Mouse (Mus musculus): ENCODE measurements around the gene Tjap1. TPM values are rescaled to one million over a fixed set of nuclear protein-coding genes. Genes with fewer than 3 reads are reported as not detected.

Tjap1 gene
- polyA plus RNA-seq, 1 experiment, result 42.7 TPM

- H3K4me3 ChIP-seq (replicated peaks), result no peak overlapping the region
- peaks cover under 1% of the 10 kb centered on the region; the same call in 1 of the 2 replicates for H3K9me3 ChIP-seq
- H3K4me1 ChIP-seq, result peaks cover 29% of the 10 kb centered on the region
- peaks cover 13% of the 10 kb centered on the region for H3K27me3 ChIP-seq (replicated peaks)
- peaks cover 18% of the 10 kb centered on the region for H3K36me3 ChIP-seq (replicated peaks; ENCODE audit: low read length)
- no peak for TF ChIP-seq GATA1 (IDR thresholded peaks at IDR 0.05; ENCODE audit: borderline replicate concordance, low read length)
- TF ChIP-seq FLI1 (IDR thresholded peaks at IDR 0.05; ENCODE audit: low read length), result no peak
These were observed 1.8 kb upstream of the Tjap1 start for GRCm38 (mm10) chr17:46284653-46285052.

GRCm38 (mm10) chr17:46283911-46284310 lies 1.1 kb upstream of the Tjap1 start:
- Histone ChIP-seq H3K4me3 (replicated peaks) (no peak overlapping the region), H3K27me3 (replicated peaks) (peaks cover 10% of the 10 kb centered on the region)
- TF ChIP-seq FLI1 (IDR thresholded peaks at IDR 0.05; ENCODE audit: low read length) (no peak), GATA1 (IDR thresholded peaks at IDR 0.05; ENCODE audit: borderline replicate concordance, low read length) (no peak)

DNA sequence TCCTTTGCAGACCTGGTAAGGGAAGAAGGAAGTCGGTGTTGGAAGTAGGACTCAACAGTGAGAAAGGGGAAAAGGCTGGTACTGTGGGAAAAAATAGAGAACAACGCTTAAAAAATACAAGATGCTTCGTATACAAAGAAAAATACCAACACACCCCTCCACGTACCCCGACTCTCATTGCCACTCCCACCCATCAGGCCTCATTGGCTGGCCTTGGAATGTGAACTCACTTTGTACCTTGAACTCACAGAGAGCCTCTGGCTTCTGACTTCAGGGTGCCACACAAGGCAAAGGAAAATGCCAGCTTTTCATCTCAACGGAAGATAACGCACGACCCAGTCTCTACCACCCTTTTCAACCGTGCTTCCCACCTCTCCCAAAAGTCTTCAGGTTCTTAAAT lies 314 bp upstream of the Tjap1 start:
- Histone ChIP-seq H3K36me3 (replicated peaks; ENCODE audit: low read length) (peaks cover 32% of the 10 kb centered on the region), H3K4me1 (peaks cover 40% of the 10 kb centered on the region), H3K4me3 (replicated peaks) (peak overlapping the region; percentile 96), H3K9me3 (no peaks in the 10 kb centered on the region), H3K27me3 (replicated peaks) (peaks cover 10% of the 10 kb centered on the region)
- TF ChIP-seq GATA1 (IDR thresholded peaks at IDR 0.05; ENCODE audit: borderline replicate concordance, low read length) (no peak), FLI1 (IDR thresholded peaks at IDR 0.05; ENCODE audit: low read length) (no peak)

More at GRCm38 (mm10) chr17:46283911-46284310, 1.1 kb upstream of the Tjap1 start:
- Histone ChIP-seq H3K4me1 (peaks cover 33% of the 10 kb centered on the region), H3K9me3 (no peaks in the 10 kb centered on the region), H3K36me3 (replicated peaks; ENCODE audit: low read length) (peaks cover 25% of the 10 kb centered on the region)

GRCm38 (mm10) chr17:46278011-46278765 lies 4.6 kb downstream of the Tjap1 start:
- Histone ChIP-seq H3K36me3 (replicated peaks; ENCODE audit: low read length) (peaks cover 72% of the 10 kb centered on the region), H3K27me3 (replicated peaks) (no peaks in the 10 kb centered on the region), H3K4me3 (replicated peaks) (no peak overlapping the region), H3K4me1 (peaks cover 54% of the 10 kb centered on the region), H3K9me3 (no peaks in the 10 kb centered on the region)
- TF ChIP-seq FLI1 (IDR thresholded peaks at IDR 0.05; ENCODE audit: low read length), result no peak
- no peak for TF ChIP-seq GATA1 (IDR thresholded peaks at IDR 0.05; ENCODE audit: borderline replicate concordance, low read length)

DNA sequence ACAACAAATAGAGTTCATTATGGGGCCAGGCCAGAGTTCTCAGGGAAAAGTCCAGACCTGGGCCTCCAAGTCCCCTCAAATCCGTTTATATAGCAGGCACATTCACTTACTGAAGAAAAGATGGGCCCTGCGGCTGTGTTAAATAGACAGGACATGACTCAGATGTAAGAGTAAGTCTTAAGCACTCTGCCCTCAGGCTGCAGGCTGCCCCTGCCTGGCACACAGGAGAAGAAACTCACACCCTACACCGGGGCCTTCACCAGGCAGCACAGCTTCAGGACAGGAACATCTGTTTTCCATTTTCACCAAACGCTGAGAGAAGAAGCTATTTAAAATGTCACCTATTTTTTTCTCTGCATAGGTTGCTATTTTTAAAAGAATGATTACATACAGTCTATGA lies 5.2 kb downstream of the Tjap1 start:
- TF ChIP-seq FLI1 (IDR thresholded peaks at IDR 0.05; ENCODE audit: low read length) (no peak), GATA1 (IDR thresholded peaks at IDR 0.05; ENCODE audit: borderline replicate concordance, low read length) (no peak)
- peaks cover 58% of the 10 kb centered on the region for H3K4me1 ChIP-seq
- no peaks in the 10 kb centered on the region for H3K27me3 ChIP-seq (replicated peaks)
- no peaks in the 10 kb centered on the region for H3K9me3 ChIP-seq
- H3K36me3 ChIP-seq (replicated peaks; ENCODE audit: low read length), result peaks cover 78% of the 10 kb centered on the region
- no peak overlapping the region for H3K4me3 ChIP-seq (replicated peaks)

DNA sequence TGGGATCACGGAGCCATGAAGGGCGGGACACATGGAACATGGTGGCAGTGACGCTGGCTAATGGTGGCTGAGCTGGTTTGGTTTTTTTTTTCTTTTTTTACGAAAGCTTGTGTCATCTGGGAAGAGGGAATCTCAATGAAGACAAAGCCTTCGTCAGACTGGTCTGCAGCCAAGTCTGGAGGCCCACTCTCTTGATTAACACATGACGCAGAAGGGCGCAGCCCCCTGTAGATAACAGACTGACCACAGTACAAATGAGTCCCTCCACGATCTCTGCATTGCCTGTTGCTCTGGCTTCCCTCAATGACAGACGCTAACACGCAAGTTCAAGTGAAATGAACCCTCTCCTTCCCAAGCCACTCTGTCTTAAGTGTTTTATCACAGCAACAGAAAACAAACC lies 7.3 kb downstream of the Tjap1 start:
- no peaks in the 10 kb centered on the region for H3K9me3 ChIP-seq
- H3K36me3 ChIP-seq (replicated peaks; ENCODE audit: low read length), result peaks cover 88% of the 10 kb centered on the region
- H3K4me3 ChIP-seq (replicated peaks), result no peak overlapping the region
- H3K4me1 ChIP-seq, result peaks cover 45% of the 10 kb centered on the region
- H3K27me3 ChIP-seq (replicated peaks), result no peaks in the 10 kb centered on the region
- TF ChIP-seq FLI1 (IDR thresholded peaks at IDR 0.05; ENCODE audit: low read length), result no peak

DNA sequence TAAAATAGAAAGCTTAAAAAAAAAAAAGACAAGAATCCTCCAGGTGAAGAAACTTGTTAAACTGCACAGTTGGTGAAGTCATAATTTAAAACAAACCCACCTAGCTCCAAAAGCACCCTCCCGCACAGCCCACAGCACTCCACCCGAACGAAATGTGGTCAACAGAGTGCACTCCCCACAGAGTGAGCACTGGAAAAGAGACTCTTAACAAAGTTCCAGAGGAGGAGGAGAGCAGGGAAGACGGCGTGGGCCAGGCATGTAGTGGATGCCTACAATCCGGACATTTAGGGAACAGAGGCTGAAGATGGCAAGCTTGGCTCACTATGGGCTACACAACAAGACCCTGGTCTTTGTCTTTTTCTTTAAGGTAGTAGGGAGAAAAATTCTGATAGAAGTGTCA lies 7.8 kb downstream of the Tjap1 start:
- TF ChIP-seq GATA1 (IDR thresholded peaks at IDR 0.05; ENCODE audit: borderline replicate concordance, low read length) (no peak), FLI1 (IDR thresholded peaks at IDR 0.05; ENCODE audit: low read length) (no peak)
- Histone ChIP-seq H3K9me3 (no peaks in the 10 kb centered on the region), H3K27me3 (replicated peaks) (no peaks in the 10 kb centered on the region), H3K4me3 (replicated peaks) (no peak overlapping the region), H3K4me1 (peaks cover 45% of the 10 kb centered on the region), H3K36me3 (replicated peaks; ENCODE audit: low read length) (peaks cover 88% of the 10 kb centered on the region)

GRCm38 (mm10) chr17:46274465-46274864 lies 8.4 kb downstream of the Tjap1 start:
- peaks cover 45% of the 10 kb centered on the region for H3K4me1 ChIP-seq
- no peaks in the 10 kb centered on the region for H3K9me3 ChIP-seq
- H3K36me3 ChIP-seq (replicated peaks; ENCODE audit: low read length), result peaks cover 88% of the 10 kb centered on the region
- no peak overlapping the region for H3K4me3 ChIP-seq (replicated peaks)
- TF ChIP-seq GATA1 (IDR thresholded peaks at IDR 0.05; ENCODE audit: borderline replicate concordance, low read length), result no peak
- TF ChIP-seq FLI1 (IDR thresholded peaks at IDR 0.05; ENCODE audit: low read length), result no peak
- no peaks in the 10 kb centered on the region for H3K27me3 ChIP-seq (replicated peaks)

- Histone ChIP-seq H3K9me3 (no peaks in the 10 kb centered on the region), H3K4me1 (peaks cover 41% of the 10 kb centered on the region), H3K36me3 (replicated peaks; ENCODE audit: low read length) (peaks cover 88% of the 10 kb centered on the region), H3K4me3 (replicated peaks) (no peak overlapping the region), H3K27me3 (replicated peaks) (no peaks in the 10 kb centered on the region)
- TF ChIP-seq GATA1 (IDR thresholded peaks at IDR 0.05; ENCODE audit: borderline replicate concordance, low read length), result no peak
- no peak for TF ChIP-seq FLI1 (IDR thresholded peaks at IDR 0.05; ENCODE audit: low read length)
These were observed 9.0 kb downstream of the Tjap1 start for GRCm38 (mm10) chr17:46273803-46274236.

DNA sequence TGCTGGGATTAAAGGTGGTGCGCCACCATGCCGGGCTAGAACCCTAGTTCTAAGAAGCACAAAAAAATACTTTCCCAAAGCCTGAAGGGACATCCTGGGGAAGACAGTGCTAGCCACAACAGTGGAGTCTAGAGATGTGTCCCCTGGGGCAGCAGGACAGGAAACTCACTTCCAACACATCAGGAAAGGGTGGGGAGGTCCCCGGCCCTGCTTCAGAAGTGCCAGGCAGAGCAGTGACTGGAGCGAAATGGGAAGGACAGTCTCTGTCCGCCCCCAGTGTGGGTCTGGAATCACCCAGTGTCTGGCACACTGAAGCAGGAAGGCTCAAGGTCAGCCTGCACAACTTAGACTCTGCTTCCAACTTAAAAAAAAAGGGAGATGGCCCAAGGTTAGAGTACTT lies 10.2 kb downstream of the Tjap1 start:
- Histone ChIP-seq H3K36me3 (replicated peaks; ENCODE audit: low read length) (peaks cover 85% of the 10 kb centered on the region), H3K9me3 (no peaks in the 10 kb centered on the region), H3K27me3 (replicated peaks) (no peaks in the 10 kb centered on the region), H3K4me1 (peaks cover 31% of the 10 kb centered on the region), H3K4me3 (replicated peaks) (no peak overlapping the region)
- TF ChIP-seq FLI1 (IDR thresholded peaks at IDR 0.05; ENCODE audit: low read length), result no peak
- TF ChIP-seq GATA1 (IDR thresholded peaks at IDR 0.05; ENCODE audit: borderline replicate concordance, low read length), result no peak
